Mouse (Mus musculus): ENCODE measurements around the gene Trib3.
"Not testable (repeated sequence)": the region's sequence is repeated elsewhere in the genome, so short reads cannot be mapped to it uniquely, and the experiment has no call there.

The Trib3 gene

GRCm38 (mm10) chr2:152305480-152305879, 38.4 kb downstream of the Trib3 start:
- no peak for DNase-seq

DNA sequence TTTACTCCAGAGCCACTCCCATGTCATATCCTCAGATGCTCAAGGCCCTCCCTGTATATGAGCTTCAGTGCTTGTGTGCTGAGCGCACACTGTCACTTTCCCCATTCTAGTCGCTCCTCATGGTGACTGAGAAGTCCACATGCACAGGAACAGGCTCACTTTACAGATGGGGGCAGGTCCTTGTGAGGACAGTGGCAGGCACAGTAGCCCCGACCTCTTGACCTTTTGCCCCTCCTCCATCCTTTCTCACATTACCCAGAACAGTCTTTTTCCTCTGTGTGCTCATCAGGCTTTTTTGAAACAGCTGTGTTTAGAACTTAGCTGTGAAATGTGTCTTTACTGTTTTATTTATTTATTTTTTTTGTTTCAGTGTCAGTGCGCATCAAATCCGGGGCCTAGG, 40.1 kb downstream of the Trib3 start:
- DNase-seq, result no peak

- DNase-seq, result no peak
Observed at GRCm38 (mm10) chr2:152302862-152303261, 41.0 kb downstream of the Trib3 start.

DNA sequence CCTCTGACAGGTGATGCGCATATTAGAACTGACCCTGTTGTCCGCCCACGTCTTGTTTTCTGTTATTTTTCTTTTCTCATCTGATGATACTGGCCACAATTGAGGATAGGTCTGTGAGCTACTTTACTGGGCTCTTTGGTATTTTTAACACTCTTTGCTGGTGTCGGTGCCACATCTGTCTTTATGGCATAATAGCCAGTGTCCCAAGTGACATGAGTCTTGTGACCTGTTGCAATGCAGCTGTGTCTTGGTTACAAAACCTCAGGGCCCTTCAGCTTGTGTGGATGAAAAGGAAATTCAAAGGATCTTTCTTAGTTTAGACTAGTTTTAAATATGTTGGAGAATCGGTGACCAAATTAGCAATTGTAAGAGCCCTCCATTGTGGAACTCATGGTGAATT, 49.3 kb downstream of the Trib3 start:
- no peak for DNase-seq

GRCm38 (mm10) chr2:152293727-152294475, 49.9 kb downstream of the Trib3 start, which contains the start of gene Tbc1d20:
Gene Tbc1d20, plus strand, starts transcription at chr2:152293828.
- peak; percentile 90 to 96 for DNase-seq

GRCm38 (mm10) chr2:152293179-152293726, 50.6 kb downstream of the Trib3 start:
- DNase-seq, result no peak

DNA sequence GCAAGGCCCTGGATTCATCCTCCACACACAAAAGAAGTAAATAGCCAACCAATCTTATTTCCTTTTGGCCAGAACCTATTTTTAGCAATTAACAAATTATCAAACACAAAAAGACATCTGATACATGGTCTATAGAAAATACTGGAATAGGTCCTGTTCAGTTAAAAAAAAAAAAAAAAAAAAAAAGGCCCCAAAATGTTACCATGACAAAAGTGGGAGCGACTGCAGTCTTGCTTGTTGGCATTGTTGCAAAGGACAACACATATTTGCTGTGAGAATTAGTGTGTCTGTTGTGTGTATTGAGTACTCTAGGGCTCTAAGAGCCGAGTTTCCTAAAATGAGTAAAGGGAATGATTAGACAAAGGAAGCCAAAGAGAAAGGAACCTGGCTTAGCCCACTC, 51.4 kb downstream of the Trib3 start:
- DNase-seq, result no peak

DNA sequence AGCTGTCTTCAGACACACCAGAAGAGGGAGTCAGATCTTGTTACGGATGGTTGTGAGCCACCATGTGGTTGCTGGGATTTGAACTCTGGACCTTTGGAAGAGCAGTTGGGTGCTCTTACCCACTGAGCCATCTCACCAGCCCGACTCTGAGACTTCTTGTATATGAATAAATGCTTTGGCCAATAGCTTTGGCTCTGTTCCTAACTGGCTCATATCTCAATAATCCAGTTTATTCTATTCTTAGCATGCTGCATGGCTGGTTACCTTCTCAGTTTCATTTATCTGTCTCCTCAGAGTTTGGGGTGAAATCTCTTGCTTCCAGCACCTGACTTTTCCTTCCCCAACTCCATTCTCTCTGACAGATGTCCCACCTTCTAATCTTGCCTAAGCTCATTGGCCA, 54.2 kb downstream of the Trib3 start:
- DNase-seq, result not testable (repeated sequence)

DNA sequence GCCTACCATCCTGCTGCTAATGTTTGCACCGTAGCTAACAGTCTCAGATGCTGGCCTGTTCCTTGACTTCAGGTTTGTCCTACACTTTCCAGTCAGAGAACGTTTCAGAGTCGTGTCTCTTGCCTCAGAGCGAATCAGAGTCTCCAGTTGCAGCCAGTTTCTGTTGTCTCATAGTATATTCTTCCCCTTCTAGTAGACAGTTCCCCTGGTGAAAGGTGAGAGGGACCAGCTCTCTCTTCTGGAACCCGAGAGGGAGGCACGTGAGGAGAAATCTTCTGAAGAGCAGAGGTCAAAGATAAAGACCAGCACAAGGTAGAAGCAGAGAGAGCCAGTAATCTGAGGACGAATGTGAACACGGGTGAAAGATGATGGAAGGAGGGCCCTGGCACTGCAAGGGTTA, 55.8 kb downstream of the Trib3 start:
- DNase-seq, result no peak

GRCm38 (mm10) chr2:152287560-152287959, 56.3 kb downstream of the Trib3 start:
- no peak for DNase-seq

Measured in kidney, postnatal 25 days (tissue).